Mouse (Mus musculus) left cerebral cortex, adult 8-10 months (tissue): ENCODE measurements around the gene Ksr1. TPM values are rescaled to one million over a fixed set of nuclear protein-coding genes. Genes with fewer than 3 reads are reported as not detected.
"Not testable (repeated sequence)": the region's sequence is repeated elsewhere in the genome, so short reads cannot be mapped to it uniquely, and the experiment has no call there.

ENCODE experiments used
- DNase-seq, 2 experiments: peaks; one replicate each; pipeline ENCODE4 v3.0.0; 2022; ENCODE audit warnings: low spot score in 2 of 2
- total RNA-seq, 4 experiments: library from RNA; stranded (reverse); gene quantifications; 2 replicates each; pipeline ENCODE4 v1.2.4; 2022

The Ksr1 gene
- total RNA-seq, 4 experiments from 2014 or later, result 53.6 to 63.6 (median 56.0) TPM

GRCm38 (mm10) chr11:79013056-79013455, 133.2 kb downstream of the Ksr1 start:
- DNase-seq, result no peak

- DNase-seq, result no peak
Observed at GRCm38 (mm10) chr11:79012529-79012928, 133.7 kb downstream of the Ksr1 start.

GRCm38 (mm10) chr11:79008891-79009290, 137.3 kb downstream of the Ksr1 start:
- no peak for DNase-seq

- no peak for DNase-seq
Observed at GRCm38 (mm10) chr11:79008007-79008775, 138.0 kb downstream of the Ksr1 start.

- not testable (repeated sequence) for DNase-seq
Observed at GRCm38 (mm10) chr11:79007356-79007755, 138.9 kb downstream of the Ksr1 start.

- DNase-seq, result no peak
Observed at GRCm38 (mm10) chr11:79006417-79006816, 139.8 kb downstream of the Ksr1 start.

GRCm38 (mm10) chr11:79005578-79006394, 140.4 kb downstream of the Ksr1 start:
- no peak for DNase-seq

- no peak for DNase-seq
Observed at GRCm38 (mm10) chr11:79003769-79004638, 142.2 kb downstream of the Ksr1 start.

GRCm38 (mm10) chr11:79003053-79003768, 143.0 kb downstream of the Ksr1 start:
- DNase-seq, result no peak

- DNase-seq, result no peak
Observed at GRCm38 (mm10) chr11:79002551-79002951, 143.7 kb downstream of the Ksr1 start.

GRCm38 (mm10) chr11:79001871-79002270, 144.3 kb downstream of the Ksr1 start:
- DNase-seq, result no peak

- no peak for DNase-seq
Observed at GRCm38 (mm10) chr11:78999118-78999517, 147.1 kb downstream of the Ksr1 start.

- DNase-seq, result not testable (repeated sequence)
Observed at GRCm38 (mm10) chr11:78990875-78991543, 155.2 kb downstream of the Ksr1 start.

GRCm38 (mm10) chr11:78990096-78990495, 156.1 kb downstream of the Ksr1 start:
- no peak for DNase-seq

GRCm38 (mm10) chr11:78989206-78989605, 157.0 kb downstream of the Ksr1 start:
- DNase-seq, result not testable (repeated sequence)

GRCm38 (mm10) chr11:78986311-78987002, 159.8 kb downstream of the Ksr1 start:
- DNase-seq, result no peak

- DNase-seq, result no peak
Observed at GRCm38 (mm10) chr11:78985505-78985904, 160.7 kb downstream of the Ksr1 start.

- DNase-seq, result no peak
Observed at GRCm38 (mm10) chr11:78984483-78985177, 161.6 kb downstream of the Ksr1 start, which contains the start of gene Lgals9. TSS of gene Lgals9 (minus strand) at chr11:78984946.

- no peak for DNase-seq
Observed at GRCm38 (mm10) chr11:78983539-78983938, 162.7 kb downstream of the Ksr1 start.
